Mouse (Mus musculus): ENCODE results near the gene Gm10944. TPM values are rescaled to one million over a fixed set of nuclear protein-coding genes. Genes with fewer than 3 reads are reported as not detected.
A peak's percentile ranks its signal among the peaks of the same experiment; 100 is the strongest.

Gene Gm10944
- not detected in 2 replicates for total RNA-seq (2015)
- total RNA-seq (2017): not detected in 2 replicates

- ATAC-seq (replicated peaks; ENCODE audit: poor library complexity): no peak
These were observed at the start of gene Gm10944 for GRCm38 (mm10) chr10:10681048-10681447. Gene Gm10944, plus strand, starts transcription at chr10:10681348.

GRCm38 (mm10) chr10:10655991-10656390, 25.2 kb upstream of the Gm10944 start:
- ATAC-seq (replicated peaks; ENCODE audit: poor library complexity): no peak

GRCm38 (mm10) chr10:10656621-10657020, 24.5 kb upstream of the Gm10944 start:
- no peak for ATAC-seq (replicated peaks; ENCODE audit: poor library complexity)

GRCm38 (mm10) chr10:10659161-10659560, 22.0 kb upstream of the Gm10944 start:
- ATAC-seq (replicated peaks; ENCODE audit: poor library complexity): no peak

- peak; percentile 66 for ATAC-seq (replicated peaks; ENCODE audit: poor library complexity)
These were observed 21.2 kb upstream of the Gm10944 start for GRCm38 (mm10) chr10:10659976-10660375.

- ATAC-seq (replicated peaks; ENCODE audit: poor library complexity): peak; percentile 65
These were observed 7.9 kb downstream of the Gm10944 start for GRCm38 (mm10) chr10:10688907-10689667.

GRCm38 (mm10) chr10:10689668-10690223, 8.6 kb downstream of the Gm10944 start:
- ATAC-seq (replicated peaks; ENCODE audit: poor library complexity): peak; percentile 38

- no peak for ATAC-seq (replicated peaks; ENCODE audit: poor library complexity)
These were observed 16.3 kb downstream of the Gm10944 start for GRCm38 (mm10) chr10:10697497-10697896.

- ATAC-seq (replicated peaks; ENCODE audit: poor library complexity): peak; percentile 42; the same call in 1 of the 2 replicates
These were observed 19.8 kb downstream of the Gm10944 start for GRCm38 (mm10) chr10:10700903-10701302.

GRCm38 (mm10) chr10:10701326-10701725, 20.2 kb downstream of the Gm10944 start:
- no peak for ATAC-seq (replicated peaks; ENCODE audit: poor library complexity)

- no peak for ATAC-seq (replicated peaks; ENCODE audit: poor library complexity)
These were observed 26.9 kb downstream of the Gm10944 start for GRCm38 (mm10) chr10:10708031-10708430.

GRCm38 (mm10) chr10:10710359-10710758, 29.2 kb downstream of the Gm10944 start:
- no peak for ATAC-seq (replicated peaks; ENCODE audit: poor library complexity)

GRCm38 (mm10) chr10:10710837-10711236, 29.7 kb downstream of the Gm10944 start:
- ATAC-seq (replicated peaks; ENCODE audit: poor library complexity): no peak

- ATAC-seq (replicated peaks; ENCODE audit: poor library complexity): no peak
These were observed 45.4 kb downstream of the Gm10944 start for GRCm38 (mm10) chr10:10726501-10726900.

Other genes with a start within 250 kb of the Gm10944 start
- gene Adgb, start 209.0 kb upstream of the Gm10944 start, total RNA-seq (2015): 0.72 and 1.3 TPM in 2 replicates
- 0.21 and 0.51 TPM in 2 replicates for gene Adgb, start 209.0 kb upstream of the Gm10944 start, total RNA-seq (2017)
- 88.6 and 95.5 TPM in 2 replicates for gene Rab32, start 123.1 kb upstream of the Gm10944 start, total RNA-seq (2015)
- gene Rab32, start 123.1 kb upstream of the Gm10944 start, total RNA-seq (2017): 58.1 and 68.9 TPM in 2 replicates